Mouse (Mus musculus) heart, postnatal 14 days (tissue): ENCODE measurements around the gene Dmrtb1. TPM values are rescaled to one million over a fixed set of nuclear protein-coding genes. Genes with fewer than 3 reads are reported as not detected.
A peak's percentile ranks its signal among the peaks of the same experiment; 100 is the strongest.

ENCODE experiments used
- DNase-seq, 2 experiments: peaks; one replicate each; pipeline ENCODE4 v3.0.0; 2021 to 2022
- intact Hi-C: fragments of 180-260 bp; cut with DNase I; formaldehyde crosslinking; loops from one replicate; pipeline ENCODE4 v1.15.1; 2025
- total RNA-seq, 2 experiments: library from RNA; stranded (reverse); gene quantifications; 2 replicates each; pipeline ENCODE4 v1.2.3; 2021

Gene Dmrtb1
- total RNA-seq, 2 experiments from 2014 or later, result not detected

GRCm38 (mm10) chr4:107681099-107681849 is 2.8 kb downstream of the Dmrtb1 start:
- intact Hi-C loops, result no loop called here
- no peak for DNase-seq

- intact Hi-C loops, result no loop called here
- no peak for DNase-seq
Observed at GRCm38 (mm10) chr4:107680311-107681098, 3.5 kb downstream of the Dmrtb1 start.

DNA sequence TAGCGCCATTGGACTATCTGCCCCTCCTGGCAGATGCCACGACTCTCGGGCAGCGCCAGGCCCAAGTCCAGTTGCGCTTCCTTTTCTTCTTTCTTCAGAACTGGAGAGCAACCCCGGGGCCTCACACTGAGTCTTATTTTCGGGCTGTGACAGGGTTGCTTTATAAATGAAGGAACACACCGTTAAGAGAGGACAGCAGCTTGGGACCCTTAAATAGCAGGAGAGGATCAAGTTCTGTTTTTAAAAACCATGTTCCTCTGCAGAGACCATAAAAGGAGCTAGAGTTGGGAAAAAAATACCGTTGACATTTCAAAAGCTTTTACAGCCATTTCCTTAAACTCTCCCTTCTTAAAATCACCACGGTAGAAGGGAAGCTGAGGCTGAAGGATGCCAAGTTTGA is 8.4 kb downstream of the Dmrtb1 start:
- DNase-seq, result no peak
- intact Hi-C loops, result no loop called here

DNA sequence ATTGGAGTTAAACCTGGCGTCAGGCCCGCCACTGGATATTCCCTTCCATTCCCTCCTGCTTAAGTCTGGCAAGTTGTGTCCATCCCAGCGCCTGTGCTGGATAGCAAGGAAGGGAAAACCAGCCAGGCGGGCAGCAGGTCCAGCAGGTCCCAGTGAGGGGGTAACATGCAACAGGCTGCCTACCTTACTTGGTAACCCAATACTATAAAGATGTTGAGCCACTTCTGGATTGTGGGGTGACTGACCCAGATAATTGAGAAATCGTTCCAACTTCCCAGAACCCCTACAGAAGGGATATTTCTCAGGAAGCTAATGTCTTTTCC is 9.7 kb downstream of the Dmrtb1 start:
- intact Hi-C loops, result no loop called here
- DNase-seq, result no peak

- intact Hi-C loops, result no loop called here
Observed at GRCm38 (mm10) chr4:107673638-107674321, 10.2 kb downstream of the Dmrtb1 start.

DNA sequence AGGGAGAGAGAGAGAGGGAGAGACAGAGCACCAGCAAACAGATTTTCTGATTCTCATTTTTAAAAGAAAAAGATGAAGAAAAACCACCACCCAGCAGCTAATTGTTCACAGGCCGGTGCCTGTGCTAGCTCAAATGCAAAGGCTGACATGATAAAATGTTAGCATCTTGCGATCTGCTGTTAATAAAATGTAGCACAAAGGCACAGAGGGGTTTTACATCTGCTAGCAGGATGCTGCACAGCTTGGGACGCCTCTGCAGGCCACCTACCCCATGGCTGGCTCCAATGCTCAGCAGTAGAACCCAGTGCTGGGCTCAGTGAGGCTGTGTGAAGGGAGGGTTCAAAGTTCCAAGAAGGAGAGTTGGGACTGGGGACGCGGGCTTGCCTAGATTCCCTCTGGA is 13.3 kb downstream of the Dmrtb1 start:
- intact Hi-C loops, result no loop called here
- DNase-seq, result no peak

More at GRCm38 (mm10) chr4:107673638-107674321, 10.2 kb downstream of the Dmrtb1 start:
- DNase-seq, result peak; percentile 75 to 84

- intact Hi-C loops, result no loop called here
- no peak for DNase-seq
Observed at GRCm38 (mm10) chr4:107668514-107668913, 15.5 kb downstream of the Dmrtb1 start.

- intact Hi-C loops, result no loop called here
- no peak for DNase-seq
Observed at GRCm38 (mm10) chr4:107660649-107661048, 23.4 kb downstream of the Dmrtb1 start.

DNA sequence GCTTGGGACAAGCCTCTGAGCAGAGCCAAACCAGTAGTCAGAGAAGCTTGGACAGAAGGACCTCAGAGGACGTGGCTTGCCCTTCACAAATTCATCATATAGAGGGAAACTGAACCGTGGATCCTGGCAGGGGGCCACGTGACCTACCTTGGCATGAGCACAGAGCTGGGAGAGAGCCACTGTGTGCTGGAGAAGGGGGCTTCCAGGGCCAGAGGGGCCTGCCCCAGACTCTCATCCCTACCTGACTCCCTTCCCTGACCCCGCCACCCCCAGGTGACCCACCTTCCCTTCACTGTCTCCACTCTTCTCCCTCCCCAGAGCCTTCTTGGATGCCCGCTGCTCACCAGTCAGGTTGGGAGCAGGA is 30.8 kb downstream of the Dmrtb1 start:
- DNase-seq, result no peak
- intact Hi-C loops, result loop anchor here (1.0 kb wide), 1 partner anchor 231 kb away; no protein-coding TSS in a partner anchor

DNA sequence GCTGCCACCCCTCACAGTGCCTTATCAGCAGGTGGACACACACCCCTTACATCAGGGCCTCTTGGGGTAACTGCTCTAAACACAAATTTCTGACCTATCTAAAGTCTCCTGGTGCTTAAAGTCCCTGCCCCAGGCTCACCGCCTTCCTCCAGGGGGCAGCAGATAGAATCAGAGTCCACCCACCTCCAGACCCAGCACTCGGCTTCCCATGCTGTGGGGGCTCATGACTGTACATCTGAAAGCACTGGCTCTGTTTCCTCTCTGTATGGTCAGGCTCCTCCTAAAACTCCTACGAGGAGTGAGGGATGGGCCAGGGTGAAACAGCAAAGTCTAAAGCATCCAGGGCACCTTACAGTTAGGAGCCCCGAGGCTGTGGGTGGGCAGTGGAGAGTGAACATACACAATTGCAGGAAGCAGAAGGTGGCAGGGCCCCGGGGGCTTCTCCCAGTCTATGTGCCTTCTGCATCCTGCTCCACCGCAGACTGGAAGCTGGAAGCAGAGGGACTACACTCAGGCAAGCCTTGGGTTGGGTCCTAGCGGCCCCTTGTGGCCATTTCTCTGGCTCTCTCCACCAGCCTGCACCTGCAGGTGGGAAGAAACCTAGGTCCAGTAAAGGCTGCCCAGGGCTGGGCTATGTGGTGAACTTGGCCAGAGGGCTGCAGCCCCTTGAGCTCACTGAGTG is 31.3 kb downstream of the Dmrtb1 start:
- DNase-seq, result peak; percentile 75 to 87
- intact Hi-C loops, result loop anchor here (1.0 kb wide), 1 partner anchor 230 kb away; no protein-coding TSS in a partner anchor

DNA sequence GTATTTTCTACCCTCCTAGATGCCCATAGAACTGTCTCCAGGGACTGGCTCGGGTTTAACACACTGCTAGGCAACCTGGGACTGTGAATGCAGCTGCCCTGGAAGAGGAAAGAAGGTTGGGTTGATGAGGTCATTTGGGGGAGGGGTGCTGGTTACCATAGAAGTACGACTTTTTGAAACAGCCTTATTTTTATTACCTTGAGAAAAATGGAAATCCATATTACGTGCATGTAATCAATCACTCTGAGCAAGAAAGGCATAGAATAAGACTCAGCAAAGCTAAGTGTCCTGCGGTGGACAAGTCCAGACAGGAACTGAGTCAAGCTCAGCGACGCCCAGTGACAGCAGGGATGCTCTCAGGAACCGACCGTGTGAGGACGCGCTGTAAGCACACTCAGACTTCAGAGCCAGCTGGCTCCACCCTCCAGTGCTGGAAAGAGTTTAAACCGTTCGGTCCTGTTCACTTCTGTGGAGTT is 33.0 kb downstream of the Dmrtb1 start:
- DNase-seq, result no peak
- intact Hi-C loops, result no loop called here

GRCm38 (mm10) chr4:107648959-107649485 is 35.0 kb downstream of the Dmrtb1 start:
- DNase-seq, result no peak
- intact Hi-C loops, result no loop called here

- DNase-seq, result no peak
- intact Hi-C loops, result no loop called here
Observed at GRCm38 (mm10) chr4:107641624-107642023, 42.4 kb downstream of the Dmrtb1 start.

GRCm38 (mm10) chr4:107638303-107638702 is 45.7 kb downstream of the Dmrtb1 start:
- intact Hi-C loops, result loop anchor here (5.0 kb wide), 1 partner anchor 151 kb away; no protein-coding TSS in a partner anchor
- DNase-seq, result no peak

- peak; percentile 20 to 36 for DNase-seq
- intact Hi-C loops, result loop anchor here (5.0 kb wide), 1 partner anchor 150 kb away; no protein-coding TSS in a partner anchor
Observed at GRCm38 (mm10) chr4:107637670-107638069, 46.4 kb downstream of the Dmrtb1 start.

DNA sequence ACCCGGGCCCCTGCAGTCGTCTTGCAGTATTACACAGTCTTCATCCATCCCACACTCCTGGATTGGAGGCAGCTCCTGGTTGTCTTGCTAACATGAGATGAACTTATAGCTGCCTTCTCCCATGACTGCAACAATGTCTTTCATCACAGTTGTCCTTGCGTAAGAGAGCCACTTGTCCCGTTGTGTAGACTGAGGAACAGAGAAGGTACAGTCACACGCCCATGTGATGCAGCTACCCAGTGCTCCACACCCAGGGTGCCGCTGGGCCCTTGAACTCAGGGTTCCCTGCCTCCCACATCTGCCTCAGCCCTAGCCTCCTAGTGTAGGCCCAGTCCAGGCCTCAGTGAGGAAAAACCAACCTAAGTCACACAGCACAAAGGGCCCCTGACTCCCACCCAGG is 47.9 kb downstream of the Dmrtb1 start:
- intact Hi-C loops, result loop anchor here (5.0 kb wide), 1 partner anchor 149 kb away; no protein-coding TSS in a partner anchor
- no peak for DNase-seq

GRCm38 (mm10) chr4:107634631-107635030 is 49.4 kb downstream of the Dmrtb1 start:
- intact Hi-C loops, result loop anchor here (5.0 kb wide), 1 partner anchor 147 kb away; no protein-coding TSS in a partner anchor
- DNase-seq, result no peak

DNA sequence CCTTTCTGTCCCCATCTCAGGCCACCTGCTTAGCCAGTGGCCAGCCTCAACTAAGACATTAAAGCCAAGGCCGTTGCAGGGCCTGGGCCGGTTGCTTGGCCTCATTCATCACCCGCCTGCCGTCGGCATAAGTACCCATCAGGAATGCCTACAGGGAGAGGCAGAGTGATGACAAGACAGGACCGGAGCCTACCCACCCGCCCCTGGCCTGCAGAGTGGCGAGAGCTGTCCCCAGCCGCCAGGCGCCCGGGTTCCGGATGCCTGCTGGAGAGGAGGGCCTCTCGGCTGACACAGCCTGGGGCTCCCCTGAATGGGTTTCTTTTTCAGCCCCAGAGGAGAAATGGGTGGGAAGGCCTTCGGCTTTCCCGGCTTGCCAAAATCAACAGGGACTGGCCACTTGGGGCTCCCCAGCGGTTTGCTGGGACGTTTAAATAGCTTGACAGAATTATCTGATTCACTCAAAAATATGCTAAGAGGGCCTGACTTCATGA is 55.1 kb downstream of the Dmrtb1 start:
- intact Hi-C loops, result no loop called here
- DNase-seq, result peak in 1 of 2 experiments; percentile 16

- no peak for DNase-seq
- intact Hi-C loops, result no loop called here
Observed at GRCm38 (mm10) chr4:107628226-107628625, 55.8 kb downstream of the Dmrtb1 start.
